Mouse (Mus musculus) heart, postnatal 36 days (tissue): Measurements from ENCODE around the gene Hsp90ab1. TPM values are rescaled to one million over a fixed set of nuclear protein-coding genes. Genes with fewer than 3 reads are reported as not detected.

Experiments
- DNase-seq, 2 experiments: peaks; one replicate each; pipeline ENCODE4 v3.0.0; 2021 to 2022
- intact Hi-C: fragments of 180-260 bp; cut with DNase I; formaldehyde crosslinking; loops from one replicate; pipeline ENCODE4 v1.15.1; 2025
- total RNA-seq, 2 experiments: library from RNA; stranded (reverse); gene quantifications; 2 replicates each; pipeline ENCODE4 v1.2.3; 2021

Gene Hsp90ab1
- total RNA-seq, 2 experiments from 2014 or later: 1,126 to 1,337 TPM

DNA sequence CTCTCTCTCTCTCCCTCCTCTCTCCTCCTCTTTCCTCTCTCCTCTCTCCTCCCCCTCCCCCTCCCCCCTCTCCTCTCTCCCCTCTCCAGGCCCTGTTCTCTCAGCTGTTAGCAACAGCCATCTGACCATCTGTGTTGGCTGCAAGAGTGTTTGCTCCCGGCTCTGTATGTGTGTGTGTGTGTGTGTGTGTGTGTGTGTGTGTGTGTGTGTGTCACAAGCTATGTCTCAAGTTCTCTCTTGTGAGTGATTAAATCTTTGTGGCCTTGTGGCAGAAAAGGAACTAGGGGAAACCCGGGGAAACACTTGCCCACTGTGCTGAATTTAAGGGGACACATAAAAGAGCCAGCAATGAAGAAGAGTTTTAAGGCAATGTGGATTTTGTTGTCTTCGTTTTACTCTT, 24.7 kb upstream of the Hsp90ab1 start:
- DNase-seq: peak in 1 of 2 experiments; percentile 57
- intact Hi-C loops: no loop called here

DNA sequence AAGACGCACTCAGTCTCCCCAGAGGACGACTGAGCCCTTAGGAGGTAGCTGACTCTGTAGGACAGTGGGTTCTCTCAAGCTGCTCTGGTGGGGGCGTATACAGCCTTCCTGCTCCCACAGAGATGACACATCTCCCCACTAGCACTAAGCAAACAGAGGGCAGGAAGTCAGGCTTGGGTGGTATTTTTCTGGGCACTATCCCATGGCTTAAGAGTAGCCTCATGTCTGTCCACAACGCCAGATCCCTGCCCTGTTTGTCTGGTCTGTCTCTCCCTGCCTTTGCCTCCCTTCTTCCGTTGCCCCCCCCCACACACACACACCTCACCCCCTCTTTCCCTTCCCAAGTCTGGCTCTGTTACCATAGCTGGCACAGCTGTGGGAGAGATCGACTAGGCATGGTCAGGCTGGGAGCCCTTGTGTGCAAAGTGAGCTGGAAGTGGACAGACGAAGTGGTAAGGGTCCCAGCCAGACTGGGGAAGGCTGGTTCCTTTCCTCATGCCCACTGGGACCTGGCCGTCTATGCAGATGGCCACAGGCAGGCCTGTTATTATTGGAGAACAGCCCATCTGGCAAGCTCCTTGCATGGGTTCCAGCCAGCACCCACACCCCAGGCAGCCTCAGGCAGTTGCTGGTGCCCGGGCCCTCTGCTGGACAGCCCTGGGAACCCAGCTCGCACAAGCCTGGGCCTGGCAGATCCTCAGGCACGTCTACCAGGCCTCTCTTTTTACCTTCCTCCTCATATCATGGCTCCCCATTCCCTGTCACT, 23.7 kb upstream of the Hsp90ab1 start:
- intact Hi-C loops: no loop called here
- peak; percentile 80 to 85 for DNase-seq

DNA sequence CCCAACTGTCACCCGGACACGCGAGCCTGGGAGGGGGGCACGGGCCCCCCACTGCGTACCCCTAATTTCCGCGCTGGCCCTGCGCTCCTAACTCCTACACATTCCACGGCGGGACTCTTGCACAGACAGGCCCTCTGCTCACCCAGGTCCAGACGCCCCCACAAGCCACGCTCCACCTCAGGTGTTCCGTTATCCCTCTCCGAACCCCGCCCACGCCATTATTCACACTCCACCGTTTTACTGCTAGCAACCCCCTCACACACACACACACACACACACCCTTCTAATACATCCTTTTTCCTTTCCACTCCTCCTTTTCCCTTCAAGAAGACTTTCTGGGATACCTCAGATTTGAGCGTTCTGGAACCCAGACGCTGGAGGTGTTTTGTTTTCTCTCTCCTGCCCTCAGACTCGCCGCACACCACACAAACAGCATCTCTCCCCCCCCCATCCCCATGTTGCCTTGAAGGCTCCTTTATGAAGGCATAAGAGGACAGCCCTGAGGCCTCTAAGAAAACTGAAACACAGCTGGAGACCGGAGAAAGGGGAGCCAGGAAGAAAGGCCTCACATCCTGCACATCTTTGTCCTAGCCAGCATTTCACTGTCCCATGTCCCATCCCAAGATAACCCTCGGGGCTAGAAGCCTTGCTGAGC, 22.8 kb upstream of the Hsp90ab1 start:
- intact Hi-C loops: no loop called here
- peak in 1 of 2 experiments; percentile 38 for DNase-seq

DNA sequence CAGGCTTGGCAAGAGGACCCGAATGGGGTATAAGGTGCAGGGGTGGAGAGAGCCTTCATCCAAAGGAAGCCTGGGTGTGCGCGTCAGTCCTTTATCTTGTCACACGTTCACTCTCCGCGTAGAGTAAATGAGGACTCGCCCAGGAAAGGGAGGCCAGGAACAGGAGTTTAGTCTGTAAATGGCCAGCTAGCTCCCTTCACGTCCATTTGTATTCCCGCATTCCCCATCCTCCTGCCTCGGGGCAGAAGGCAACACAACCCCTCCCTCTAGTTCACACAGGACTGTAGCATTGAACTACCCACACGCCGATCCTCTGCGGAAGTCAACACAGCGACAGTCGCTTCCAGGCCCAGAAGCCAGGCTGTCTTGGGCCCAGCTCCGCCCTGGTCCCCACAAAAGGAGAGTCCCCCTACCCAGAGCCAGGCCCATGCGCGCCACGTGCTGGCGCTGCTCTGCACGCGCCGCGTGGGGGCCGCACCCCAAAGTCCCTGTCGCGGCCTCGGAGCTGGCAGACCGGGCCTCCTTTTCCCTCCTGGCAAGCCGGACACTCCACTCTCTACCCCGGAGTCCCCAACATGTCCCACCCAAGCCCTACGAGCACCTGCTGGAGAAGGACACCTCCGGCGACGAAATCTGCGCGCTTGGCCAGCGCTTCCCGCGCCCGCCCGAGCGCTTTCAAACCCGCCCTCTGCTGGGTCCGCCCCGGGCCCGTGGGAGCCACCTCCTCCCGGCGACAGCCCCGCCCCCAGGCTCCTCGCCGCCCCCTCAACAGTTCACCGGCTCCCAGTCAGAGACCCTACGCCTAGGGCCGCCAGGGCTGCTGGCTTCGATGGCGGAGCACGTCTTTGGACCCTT, 22.0 kb upstream of the Hsp90ab1 start:
- intact Hi-C loops: no loop called here
- peak; percentile 83 to 87 for DNase-seq

DNA sequence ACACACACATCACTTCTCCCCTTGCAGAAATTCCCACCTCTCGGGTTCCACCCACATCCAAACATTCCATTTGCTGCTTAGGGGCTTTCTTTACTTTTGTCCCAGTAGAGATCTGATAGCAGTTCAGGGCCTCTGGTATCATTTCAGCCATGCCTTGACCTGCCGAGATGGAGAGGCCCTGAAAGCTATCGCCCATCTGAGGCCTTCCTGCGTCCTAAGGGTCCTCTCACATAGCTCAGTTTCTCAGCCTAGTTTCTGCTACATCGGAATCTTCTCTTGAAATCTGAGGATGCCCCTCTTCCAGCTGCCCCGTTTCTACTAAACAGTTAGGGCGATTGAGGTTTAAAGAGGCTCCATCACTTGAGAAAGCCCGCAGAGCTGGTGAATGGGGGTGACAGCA, 21.1 kb upstream of the Hsp90ab1 start:
- intact Hi-C loops: no loop called here
- no peak for DNase-seq

DNA sequence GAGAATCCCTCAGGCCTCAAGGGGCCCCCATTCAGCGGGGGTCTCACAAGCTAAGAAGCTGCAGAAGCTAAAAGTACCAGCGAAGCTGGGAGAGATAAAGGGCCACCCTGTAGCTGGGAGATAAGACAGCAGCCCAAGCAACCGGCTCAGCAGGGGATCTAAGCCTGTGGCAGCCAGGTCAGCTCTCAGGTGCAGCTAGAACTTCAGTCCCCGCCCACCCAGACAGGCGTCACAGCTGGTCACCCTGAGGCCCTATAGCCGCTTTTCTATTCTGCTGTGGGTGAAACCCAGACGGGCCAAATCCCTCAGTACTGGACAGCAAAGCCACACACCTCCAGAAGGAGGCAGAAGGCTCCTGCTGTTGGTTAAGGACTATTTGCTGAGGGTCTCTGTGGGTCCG, 20.4 kb upstream of the Hsp90ab1 start:
- intact Hi-C loops: no loop called here
- no peak for DNase-seq

DNA sequence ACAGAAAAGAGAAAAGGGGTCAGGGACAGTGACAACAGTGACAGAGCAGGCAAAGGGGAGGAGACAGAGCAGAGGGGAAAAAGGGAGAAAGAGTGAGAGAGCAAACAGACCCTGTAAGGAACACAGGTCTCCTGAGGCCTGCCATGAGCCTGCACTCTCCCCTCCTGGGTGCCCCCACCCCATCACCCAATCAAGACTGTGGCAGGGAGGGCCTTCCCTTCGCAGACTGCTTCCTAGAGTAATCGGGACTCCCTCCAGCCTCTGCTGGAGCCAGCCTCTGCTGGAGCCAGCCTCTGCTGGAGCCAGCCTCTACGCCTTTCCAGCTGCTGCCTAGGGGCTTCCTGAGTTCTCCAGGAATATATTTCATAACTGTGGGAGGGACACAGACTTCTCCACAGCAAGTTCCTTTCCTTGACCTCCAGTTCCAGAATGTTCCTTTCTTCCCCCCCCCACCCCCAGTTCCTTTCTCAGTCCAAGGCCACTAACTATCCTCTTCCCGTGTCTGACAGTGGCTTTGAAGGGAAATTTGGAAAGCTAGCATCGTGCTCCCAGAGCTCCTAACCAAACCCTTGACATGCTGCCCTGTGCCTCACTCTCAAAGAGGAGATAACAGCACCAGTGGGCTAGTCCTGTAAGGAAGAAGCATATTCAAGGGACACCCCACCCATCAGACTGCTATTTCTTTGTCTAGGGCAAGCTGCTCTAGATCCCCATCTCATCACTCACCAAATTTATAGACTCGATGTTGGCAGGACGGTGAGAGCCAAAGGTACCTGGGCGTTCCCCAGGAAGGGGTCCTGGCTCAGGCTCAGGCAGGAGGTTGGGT, 19.7 kb upstream of the Hsp90ab1 start:
- DNase-seq: peak; percentile 67 to 78
- intact Hi-C loops: no loop called here

DNA sequence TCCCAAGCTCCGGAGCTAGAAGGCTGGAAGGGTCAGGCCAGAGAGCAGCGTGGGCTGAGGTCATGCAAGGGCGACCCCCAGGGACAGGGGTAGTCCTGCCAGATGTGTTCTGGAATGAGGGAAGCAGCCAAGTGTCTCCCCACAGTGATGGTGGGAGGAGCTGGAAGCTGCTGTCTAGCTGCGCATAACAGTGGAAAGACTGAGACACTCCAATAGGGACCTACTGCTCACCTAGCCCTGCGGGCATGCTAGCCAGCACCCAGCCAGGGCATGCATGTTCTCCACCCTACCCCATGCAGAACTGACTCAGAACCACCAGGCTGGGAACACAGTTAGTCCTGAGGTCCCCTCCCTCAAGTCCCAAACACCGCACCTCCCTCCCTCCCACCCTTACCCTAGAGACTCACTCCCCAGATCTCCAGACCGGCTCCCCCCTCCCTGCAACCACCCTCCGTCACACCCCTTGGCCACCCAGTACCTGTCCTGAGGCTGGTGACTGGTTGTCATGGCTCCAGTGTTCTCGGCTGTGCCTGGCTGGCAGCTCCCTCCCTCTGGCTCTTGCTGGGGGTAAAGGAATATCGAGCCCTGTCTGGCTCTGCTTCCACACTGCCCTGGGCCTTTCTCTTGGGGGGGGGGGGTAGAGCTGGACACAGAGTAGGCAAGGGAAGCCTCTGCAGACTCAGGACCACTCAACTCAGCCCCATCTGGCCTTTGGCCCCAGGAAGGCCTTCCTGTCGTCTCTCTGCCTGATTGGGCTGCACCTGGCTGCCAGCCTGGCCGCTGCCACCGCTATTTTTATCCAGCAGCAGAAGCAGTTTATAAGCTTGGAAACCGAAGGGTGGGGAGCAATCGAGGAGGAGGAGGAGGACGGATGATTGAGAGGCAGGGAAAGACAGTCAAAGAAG, 18.9 kb upstream of the Hsp90ab1 start:
- intact Hi-C loops: no loop called here
- DNase-seq: peak; percentile 69 to 77

DNA sequence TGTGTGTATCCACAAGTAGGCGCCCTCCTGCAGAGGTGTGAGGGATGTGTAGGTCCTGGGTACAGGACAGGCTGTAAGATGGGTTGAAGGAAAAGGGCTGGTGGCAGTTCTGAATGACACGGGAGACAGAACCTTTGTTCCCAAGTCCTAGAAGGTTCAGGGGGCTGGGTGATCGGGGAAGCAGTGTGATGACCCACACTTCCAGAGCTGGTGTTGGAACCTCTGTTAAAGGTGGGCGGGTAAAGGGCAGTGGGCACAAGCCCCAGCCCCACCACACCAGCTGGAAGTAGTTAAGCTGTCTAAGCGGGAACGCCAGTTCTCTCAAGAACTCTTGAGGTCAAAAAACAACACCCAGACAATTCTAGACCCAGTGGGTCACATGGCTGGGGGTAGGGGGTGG, 17.3 kb upstream of the Hsp90ab1 start:
- no peak for DNase-seq
- intact Hi-C loops: no loop called here

DNA sequence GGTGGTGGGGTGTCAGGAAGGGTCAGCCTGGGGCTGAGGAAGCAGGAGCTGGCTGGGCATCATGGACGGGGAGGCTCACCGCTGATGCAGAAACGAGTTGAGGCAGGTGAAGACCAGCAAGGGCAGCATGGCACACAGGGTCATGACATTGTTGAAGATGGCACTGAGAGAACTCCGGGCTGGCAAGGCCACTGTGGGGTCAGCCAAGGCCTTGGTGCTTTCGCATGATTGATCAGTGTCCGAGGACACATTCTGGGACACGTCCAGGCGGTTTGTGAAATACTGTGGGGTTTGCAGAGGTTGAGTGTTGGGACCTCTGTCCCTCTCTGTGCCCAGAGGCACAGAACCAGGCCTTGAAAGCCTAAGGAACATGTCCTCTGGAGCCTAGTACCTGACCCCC, 16.8 kb upstream of the Hsp90ab1 start:
- intact Hi-C loops: loop anchor here (10.0 kb wide), 1 partner anchor 445 kb away; the partner anchor contains the start of gene Vegfa
- no peak for DNase-seq

DNA sequence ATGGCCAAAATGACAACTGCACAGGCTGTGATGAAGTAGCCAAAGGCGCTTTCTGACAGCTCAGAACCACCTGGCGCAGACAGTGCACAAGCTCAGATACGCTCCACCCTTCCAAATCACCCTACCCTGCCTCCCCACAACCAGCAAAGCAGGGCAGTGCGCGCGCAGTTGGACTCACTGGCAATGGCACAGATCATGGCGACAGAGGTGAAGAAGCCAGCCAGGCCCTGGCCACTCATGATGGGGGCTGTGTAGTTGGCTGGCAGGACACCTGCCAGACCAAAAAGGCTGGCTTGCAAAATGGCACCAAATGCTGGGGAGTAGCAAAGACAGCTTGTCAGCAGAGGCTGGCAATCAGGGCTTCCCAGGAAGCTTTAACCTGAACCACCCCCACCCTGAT, 16.2 kb upstream of the Hsp90ab1 start:
- no peak for DNase-seq
- intact Hi-C loops: loop anchor here (10.0 kb wide), 1 partner anchor 446 kb away; the partner anchor contains the start of gene Vegfa

DNA sequence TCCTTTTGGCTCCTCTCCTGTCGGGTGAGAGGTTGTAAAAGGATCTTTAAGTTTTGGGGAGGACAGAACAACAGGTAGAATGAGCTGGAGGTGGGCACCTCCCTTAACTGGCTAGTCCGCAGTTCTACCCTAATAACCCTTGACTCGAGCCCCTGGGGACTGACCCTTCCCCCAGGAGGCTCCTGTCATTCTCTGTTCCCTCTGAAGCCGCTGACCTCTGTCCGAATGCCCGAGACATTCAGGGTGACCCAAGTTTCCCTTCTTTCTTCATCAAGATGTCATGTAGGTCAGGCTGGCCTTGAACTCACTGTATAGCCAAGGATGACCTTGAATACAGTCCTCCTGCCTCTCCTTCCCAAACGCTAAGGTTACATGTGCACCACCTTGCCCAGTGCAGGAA, 15.3 kb upstream of the Hsp90ab1 start:
- no peak for DNase-seq

DNA sequence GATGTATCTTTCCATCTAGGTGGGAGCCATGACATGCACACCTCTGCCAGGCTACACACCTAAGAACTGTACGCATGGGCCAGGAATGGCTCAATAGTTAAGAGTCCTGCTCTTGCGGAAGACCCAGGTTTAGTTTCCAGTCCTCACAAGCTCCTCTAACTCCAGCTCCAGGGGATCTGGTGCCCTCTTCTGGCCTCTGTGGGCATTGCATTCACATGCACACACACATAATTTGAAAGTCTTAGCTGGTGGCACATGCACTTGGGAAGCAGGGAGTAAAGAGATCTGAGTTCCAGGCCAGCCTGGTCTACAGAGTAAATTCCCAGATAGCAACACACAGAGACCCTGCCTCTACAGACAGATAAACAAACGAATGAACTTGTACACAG, 13.4 kb upstream of the Hsp90ab1 start:
- intact Hi-C loops: loop anchor here (10.0 kb wide), 1 partner anchor 448 kb away; the partner anchor contains the start of gene Vegfa
- DNase-seq: no peak

More for the DNA sequence above, 15.3 kb upstream of the Hsp90ab1 start:
- intact Hi-C loops: loop anchor here (10.0 kb wide), 1 partner anchor 446 kb away; the partner anchor contains the start of gene Vegfa

DNA sequence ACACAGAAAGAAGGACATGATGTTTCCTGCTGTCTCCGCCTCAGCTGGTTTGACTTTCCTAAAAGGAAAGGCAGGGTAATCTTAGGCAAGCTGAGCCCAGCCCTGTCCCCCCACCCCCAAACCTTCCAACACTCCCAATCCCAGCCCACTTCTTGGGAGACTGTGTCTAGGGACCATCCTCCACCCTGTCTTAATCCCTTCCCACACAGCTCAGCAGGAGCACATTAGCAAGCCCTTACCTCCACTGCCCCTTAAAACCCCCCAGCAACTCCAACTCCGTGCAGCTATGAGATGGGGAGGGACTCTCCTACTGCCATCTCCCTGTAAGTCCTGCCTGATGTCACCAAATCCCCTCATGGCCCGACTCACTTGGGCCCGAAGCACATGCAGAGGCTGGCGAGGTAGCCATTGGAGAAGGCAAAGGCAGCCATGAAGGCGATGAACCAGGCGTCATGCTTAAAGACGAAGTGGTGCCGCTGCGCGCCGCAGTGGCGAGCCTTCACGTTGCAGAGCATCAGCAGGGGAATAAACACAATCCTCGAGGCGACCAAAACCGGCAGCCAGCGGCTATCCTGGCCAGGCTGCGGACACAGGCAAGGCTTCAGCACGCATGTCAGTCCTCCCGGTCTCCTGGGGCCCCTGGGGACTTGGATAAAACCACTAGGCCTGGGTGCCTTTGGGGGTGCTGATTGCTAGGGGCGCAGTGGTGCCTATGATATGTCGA, 12.8 kb upstream of the Hsp90ab1 start:
- DNase-seq: no peak
- intact Hi-C loops: loop anchor here (10.0 kb wide), 1 partner anchor 449 kb away; the partner anchor contains the start of gene Vegfa

DNA sequence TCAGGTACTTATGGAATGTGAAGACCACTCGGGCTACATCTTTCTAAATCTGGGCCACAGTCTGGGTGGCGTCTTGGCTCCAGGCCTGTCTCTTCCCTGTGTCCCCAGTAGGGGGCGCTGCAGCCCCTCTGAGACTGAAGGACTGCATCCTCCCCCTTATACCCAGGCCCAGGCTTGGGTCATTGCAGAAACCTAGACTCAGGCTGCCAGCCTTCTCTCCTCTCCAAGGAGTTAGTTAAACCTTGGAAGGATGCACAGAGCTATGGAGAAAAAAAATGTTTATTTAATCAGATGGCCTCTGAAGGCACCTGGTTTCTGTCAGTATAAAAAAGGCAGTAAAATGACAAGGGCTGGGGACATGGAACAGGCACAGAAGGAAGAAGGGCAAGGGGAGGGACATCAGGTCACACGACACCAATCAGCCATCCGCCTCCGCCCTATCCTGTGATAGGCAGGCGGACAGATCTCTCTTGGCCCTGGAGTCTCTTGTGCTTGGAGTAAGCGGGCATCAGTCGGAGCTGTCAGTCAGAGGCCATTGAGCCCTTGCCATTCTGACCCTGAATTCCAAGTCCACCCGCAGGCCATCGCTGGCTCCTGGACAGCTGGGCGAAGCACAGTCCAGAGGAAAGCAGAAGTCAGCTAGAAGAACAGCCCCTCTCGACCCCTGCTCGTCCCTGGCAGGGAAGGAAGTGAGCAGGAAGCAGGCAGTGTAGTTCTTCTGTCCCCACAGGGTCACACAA, 12.0 kb upstream of the Hsp90ab1 start:
- DNase-seq: peak; percentile 85 to 86
- intact Hi-C loops: loop anchor here (10.0 kb wide), 1 partner anchor 450 kb away; the partner anchor contains the start of gene Vegfa

DNA sequence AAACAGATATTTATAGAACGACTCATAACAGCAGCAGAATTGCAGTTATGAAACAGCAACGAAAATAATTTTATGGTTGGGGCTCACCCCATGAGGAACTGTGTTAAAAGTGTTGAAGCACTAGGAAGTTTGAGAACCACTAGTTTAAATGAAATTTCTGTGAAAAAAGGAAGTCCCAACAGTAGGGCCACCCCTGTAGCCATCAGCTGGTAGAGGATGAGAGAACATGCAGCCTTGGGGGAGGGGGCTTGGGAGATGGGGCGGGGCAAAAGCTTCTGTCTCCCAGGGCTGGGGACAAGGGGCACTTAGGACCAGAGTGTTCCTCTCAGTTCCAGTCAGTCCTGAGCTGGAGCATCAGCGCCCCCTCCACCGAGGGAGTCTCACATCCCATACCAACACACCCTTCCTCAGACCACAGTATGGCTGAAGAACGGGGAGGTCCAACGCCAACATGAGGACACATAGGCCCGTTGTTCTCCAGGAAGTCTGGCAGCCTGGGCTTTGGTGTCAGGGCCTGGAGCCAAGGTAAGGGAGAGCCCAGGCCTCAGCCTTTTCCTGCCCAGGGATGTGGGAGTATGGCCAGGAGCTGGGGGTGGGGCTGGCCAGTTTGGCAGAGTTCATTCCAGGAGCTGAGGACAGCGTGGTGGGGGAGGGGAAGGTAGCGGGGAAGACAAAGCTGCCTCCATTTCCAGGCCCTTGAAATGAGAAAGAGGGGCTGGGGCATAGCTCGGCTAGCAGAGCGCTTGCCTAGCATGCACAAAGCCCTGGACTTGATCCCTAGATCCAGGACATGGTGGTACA, 11.2 kb upstream of the Hsp90ab1 start:
- intact Hi-C loops: loop anchor here (10.0 kb wide), 1 partner anchor 451 kb away; the partner anchor contains the start of gene Vegfa
- DNase-seq: peak; percentile 88 to 91
